Mouse (Mus musculus): ENCODE results near the gene Cox5a. TPM values are rescaled to one million over a fixed set of nuclear protein-coding genes. Genes with fewer than 3 reads are reported as not detected.

Gene Cox5a
- total RNA-seq, 1 experiment: 390 TPM

- TF ChIP-seq CHD2 (IDR thresholded peaks at IDR 0.05; ENCODE audit: low read depth, low read length) (no peak), MAFK (IDR thresholded peaks at IDR 0.05; ENCODE audit: insufficient read depth, low read depth, low read length) (no peak), HCFC1 (IDR thresholded peaks at IDR 0.05; ENCODE audit: borderline replicate concordance, insufficient read depth, low read length) (no peak), ZNF384 (IDR thresholded peaks at IDR 0.05; ENCODE audit: low read depth, low read length) (no peak), ZC3H11A (IDR thresholded peaks at IDR 0.05; ENCODE audit: borderline replicate concordance, low read depth, low read length) (no peak)
- Histone ChIP-seq H3K27ac (ENCODE audit: insufficient read depth, low read depth, low read length, poor library complexity, severe bottlenecking) (peak overlapping the region; percentile 15; the same call in 1 of the 2 replicates), H3K9me3 (ENCODE audit: control insufficient read depth, insufficient read depth, low read depth, low read length) (no peaks in the 10 kb centered on the region), H3K9ac (ENCODE audit: insufficient read depth, low read depth, low read length, poor library complexity, severe bottlenecking) (peak overlapping the region; percentile 75), H3K4me1 (ENCODE audit: control insufficient read depth in 2 of 2, insufficient read depth in 2 of 2, low read length in 2 of 2, poor library complexity in 1 of 2) (peaks cover 12 to 21% of the 10 kb centered on the region in 2 experiments), H3K4me3 (ENCODE audit: insufficient read depth in 1 of 2, low read depth in 1 of 2, low read length in 2 of 2, poor library complexity in 1 of 2, severe bottlenecking in 1 of 2) (peak overlapping the region; percentile 84 to 87), H3K36me3 (ENCODE audit: control insufficient read depth, insufficient read depth, low read length, poor library complexity, severe bottlenecking) (no peaks in the 10 kb centered on the region; the same call in 1 of the 2 replicates)
- in situ Hi-C loops (cut with MboI; ENCODE audit: low sequenced_read_pairs in 2 of 2, unreplicated experiment in 2 of 2): no loop called here
- DNase-seq (ENCODE audit: low read depth, low spot score): no peak
Measured at GRCm38 (mm10) chr9:57502911-57503621, 18.0 kb upstream of the Cox5a start.

GRCm38 (mm10) chr9:57503622-57504380, 17.3 kb upstream of the Cox5a start, which contains the start of gene Rpp25:
Rpp25 (plus strand) TSS chr9:57504026.
- TF ChIP-seq ZNF384 (IDR thresholded peaks at IDR 0.05; ENCODE audit: low read depth, low read length) (no peak), HCFC1 (IDR thresholded peaks at IDR 0.05; ENCODE audit: borderline replicate concordance, insufficient read depth, low read length) (0 out of 2 replicates have a peak, but pooled peaks have one; percentile 32)
- Histone ChIP-seq H3K4me1 (ENCODE audit: control insufficient read depth in 2 of 2, insufficient read depth in 2 of 2, low read length in 2 of 2, poor library complexity in 1 of 2) (peaks cover 12 to 21% of the 10 kb centered on the region in 2 experiments), H3K4me3 (ENCODE audit: insufficient read depth in 1 of 2, low read depth in 1 of 2, low read length in 2 of 2, poor library complexity in 1 of 2, severe bottlenecking in 1 of 2) (peak within 1 kb of the TSS; percentile 84 to 87), H3K27ac (ENCODE audit: insufficient read depth, low read depth, low read length, poor library complexity, severe bottlenecking) (peak within 1 kb of the TSS; percentile 74), H3K9me3 (ENCODE audit: control insufficient read depth, insufficient read depth, low read depth, low read length) (no peaks in the 10 kb centered on the region), H3K36me3 (ENCODE audit: control insufficient read depth, insufficient read depth, low read length, poor library complexity, severe bottlenecking) (no peaks in the 10 kb centered on the region; the same call in 1 of the 2 replicates), H3K9ac (ENCODE audit: insufficient read depth, low read depth, low read length, poor library complexity, severe bottlenecking) (peak within 1 kb of the TSS; percentile 94)
- no peak for DNase-seq (ENCODE audit: low read depth, low spot score)
- in situ Hi-C loops (cut with MboI; ENCODE audit: low sequenced_read_pairs in 2 of 2, unreplicated experiment in 2 of 2): no loop called here

GRCm38 (mm10) chr9:57504381-57504700, 16.7 kb upstream of the Cox5a start:
- Histone ChIP-seq H3K9me3 (ENCODE audit: control insufficient read depth, insufficient read depth, low read depth, low read length) (no peaks in the 10 kb centered on the region), H3K4me1 (ENCODE audit: control insufficient read depth in 2 of 2, insufficient read depth in 2 of 2, low read length in 2 of 2, poor library complexity in 1 of 2) (peaks cover 12 to 21% of the 10 kb centered on the region in 2 experiments), H3K9ac (ENCODE audit: insufficient read depth, low read depth, low read length, poor library complexity, severe bottlenecking) (peak overlapping the region; percentile 94), H3K27ac (ENCODE audit: insufficient read depth, low read depth, low read length, poor library complexity, severe bottlenecking) (peak overlapping the region; percentile 74), H3K4me3 (ENCODE audit: insufficient read depth in 1 of 2, low read depth in 1 of 2, low read length in 2 of 2, poor library complexity in 1 of 2, severe bottlenecking in 1 of 2) (peak overlapping the region; percentile 84 to 87), H3K36me3 (ENCODE audit: control insufficient read depth, insufficient read depth, low read length, poor library complexity, severe bottlenecking) (no peaks in the 10 kb centered on the region; the same call in 1 of the 2 replicates)
- TF ChIP-seq ZNF384 (IDR thresholded peaks at IDR 0.05; ENCODE audit: low read depth, low read length) (no peak), HCFC1 (IDR thresholded peaks at IDR 0.05; ENCODE audit: borderline replicate concordance, insufficient read depth, low read length) (no peak), CHD2 (IDR thresholded peaks at IDR 0.05; ENCODE audit: low read depth, low read length) (no peak), MAFK (IDR thresholded peaks at IDR 0.05; ENCODE audit: insufficient read depth, low read depth, low read length) (no peak), ZC3H11A (IDR thresholded peaks at IDR 0.05; ENCODE audit: borderline replicate concordance, low read depth, low read length) (no peak)
- in situ Hi-C loops (cut with MboI; ENCODE audit: low sequenced_read_pairs in 2 of 2, unreplicated experiment in 2 of 2): no loop called here
- no peak for DNase-seq (ENCODE audit: low read depth, low spot score)

- H3K4me1 ChIP-seq (ENCODE audit: control insufficient read depth in 2 of 2, insufficient read depth in 2 of 2, low read length in 2 of 2, poor library complexity in 1 of 2): peaks cover 12 to 24% of the 10 kb centered on the region in 2 experiments
- H3K9me3 ChIP-seq (ENCODE audit: control insufficient read depth, insufficient read depth, low read depth, low read length): no peaks in the 10 kb centered on the region
- DNase-seq (ENCODE audit: low read depth, low spot score): no peak
- peak overlapping the region; percentile 84 to 87 for H3K4me3 ChIP-seq (ENCODE audit: insufficient read depth in 1 of 2, low read depth in 1 of 2, low read length in 2 of 2, poor library complexity in 1 of 2, severe bottlenecking in 1 of 2)
- no peak overlapping the region; the same call in 1 of the 2 replicates for H3K27ac ChIP-seq (ENCODE audit: insufficient read depth, low read depth, low read length, poor library complexity, severe bottlenecking)
- TF ChIP-seq MAFK (IDR thresholded peaks at IDR 0.05; ENCODE audit: insufficient read depth, low read depth, low read length): no peak
- TF ChIP-seq HCFC1 (IDR thresholded peaks at IDR 0.05; ENCODE audit: borderline replicate concordance, insufficient read depth, low read length): no peak
- TF ChIP-seq ZNF384 (IDR thresholded peaks at IDR 0.05; ENCODE audit: low read depth, low read length): no peak
- peak overlapping the region; percentile 94 for H3K9ac ChIP-seq (ENCODE audit: insufficient read depth, low read depth, low read length, poor library complexity, severe bottlenecking)
- no peaks in the 10 kb centered on the region; the same call in 1 of the 2 replicates for H3K36me3 ChIP-seq (ENCODE audit: control insufficient read depth, insufficient read depth, low read length, poor library complexity, severe bottlenecking)
- in situ Hi-C loops (cut with MboI; ENCODE audit: low sequenced_read_pairs in 2 of 2, unreplicated experiment in 2 of 2): no loop called here
Measured at GRCm38 (mm10) chr9:57504891-57505290, 16.2 kb upstream of the Cox5a start.

Data from ES-E14 (cell line).